Mouse (Mus musculus): ENCODE results near the gene Nbr1.
"Not testable (repeated sequence)": the region's sequence is repeated elsewhere in the genome, so short reads cannot be mapped to it uniquely, and the experiment has no call there.

The Nbr1 gene

GRCm38 (mm10) chr11:101582054-101583035 is 30.4 kb downstream of the Nbr1 start, which contains the start of gene Tmem106a:
Gene Tmem106a (plus strand): TSS chr11:101582242.
- peak; percentile 52 for DNase-seq (ENCODE audit: low spot score)

- no peak for DNase-seq (ENCODE audit: low spot score)
These were observed 31.3 kb downstream of the Nbr1 start for GRCm38 (mm10) chr11:101583205-101583604.

GRCm38 (mm10) chr11:101585031-101585430 is 33.1 kb downstream of the Nbr1 start:
- DNase-seq (ENCODE audit: low spot score), result not testable (repeated sequence)

GRCm38 (mm10) chr11:101585805-101586204 is 33.9 kb downstream of the Nbr1 start:
- DNase-seq (ENCODE audit: low spot score), result no peak

GRCm38 (mm10) chr11:101587676-101588075 is 35.7 kb downstream of the Nbr1 start:
- DNase-seq (ENCODE audit: low spot score), result no peak

- no peak for DNase-seq (ENCODE audit: low spot score)
These were observed 36.9 kb downstream of the Nbr1 start for GRCm38 (mm10) chr11:101588868-101589267.

- DNase-seq (ENCODE audit: low spot score), result peak; percentile 67
These were observed 37.5 kb downstream of the Nbr1 start for GRCm38 (mm10) chr11:101589444-101589843.

- DNase-seq (ENCODE audit: low spot score), result no peak
These were observed 38.2 kb downstream of the Nbr1 start for GRCm38 (mm10) chr11:101589989-101590624.

- no peak for DNase-seq (ENCODE audit: low spot score)
These were observed 47.2 kb downstream of the Nbr1 start, which contains the start of gene Gm11634 for GRCm38 (mm10) chr11:101599156-101599555. Gene Gm11634 (minus strand): TSS chr11:101599256.

- DNase-seq (ENCODE audit: low spot score), result peak; percentile 20
These were observed 50.5 kb downstream of the Nbr1 start for GRCm38 (mm10) chr11:101602491-101602890.

- DNase-seq (ENCODE audit: low spot score), result no peak
These were observed 52.2 kb downstream of the Nbr1 start for GRCm38 (mm10) chr11:101604116-101604515.

- peak; percentile 81 for DNase-seq (ENCODE audit: low spot score)
These were observed 52.8 kb downstream of the Nbr1 start for GRCm38 (mm10) chr11:101604531-101605453.

GRCm38 (mm10) chr11:101607134-101607533 is 55.2 kb downstream of the Nbr1 start:
- DNase-seq (ENCODE audit: low spot score), result not testable (repeated sequence)

- DNase-seq (ENCODE audit: low spot score), result no peak
These were observed 58.5 kb downstream of the Nbr1 start for GRCm38 (mm10) chr11:101610445-101610844.

GRCm38 (mm10) chr11:101613596-101613995 is 61.6 kb downstream of the Nbr1 start:
- DNase-seq (ENCODE audit: low spot score), result no peak

- no peak for DNase-seq (ENCODE audit: low spot score)
These were observed 62.2 kb downstream of the Nbr1 start for GRCm38 (mm10) chr11:101614116-101614515.

- DNase-seq (ENCODE audit: low spot score), result no peak
These were observed 63.4 kb downstream of the Nbr1 start for GRCm38 (mm10) chr11:101615380-101615779.

- no peak for DNase-seq (ENCODE audit: low spot score)
These were observed 64.2 kb downstream of the Nbr1 start for GRCm38 (mm10) chr11:101616104-101616503.

- DNase-seq (ENCODE audit: low spot score), result no peak
These were observed 65.2 kb downstream of the Nbr1 start for GRCm38 (mm10) chr11:101616948-101617767.

- peak; percentile 40 for DNase-seq (ENCODE audit: low spot score)
These were observed 65.9 kb downstream of the Nbr1 start for GRCm38 (mm10) chr11:101617849-101618248.

- DNase-seq (ENCODE audit: low spot score), result no peak
These were observed 66.6 kb downstream of the Nbr1 start for GRCm38 (mm10) chr11:101618596-101618995.
